Mouse (Mus musculus) lung, adult 18-20 months (tissue): Measurements from ENCODE around the gene Epha6.

ENCODE experiments used
- DNase-seq, 2 experiments: peaks; one replicate each; pipeline ENCODE4 v3.0.0; 2022; ENCODE audit warnings: mixed read lengths in 2 of 2

Gene Epha6

DNA sequence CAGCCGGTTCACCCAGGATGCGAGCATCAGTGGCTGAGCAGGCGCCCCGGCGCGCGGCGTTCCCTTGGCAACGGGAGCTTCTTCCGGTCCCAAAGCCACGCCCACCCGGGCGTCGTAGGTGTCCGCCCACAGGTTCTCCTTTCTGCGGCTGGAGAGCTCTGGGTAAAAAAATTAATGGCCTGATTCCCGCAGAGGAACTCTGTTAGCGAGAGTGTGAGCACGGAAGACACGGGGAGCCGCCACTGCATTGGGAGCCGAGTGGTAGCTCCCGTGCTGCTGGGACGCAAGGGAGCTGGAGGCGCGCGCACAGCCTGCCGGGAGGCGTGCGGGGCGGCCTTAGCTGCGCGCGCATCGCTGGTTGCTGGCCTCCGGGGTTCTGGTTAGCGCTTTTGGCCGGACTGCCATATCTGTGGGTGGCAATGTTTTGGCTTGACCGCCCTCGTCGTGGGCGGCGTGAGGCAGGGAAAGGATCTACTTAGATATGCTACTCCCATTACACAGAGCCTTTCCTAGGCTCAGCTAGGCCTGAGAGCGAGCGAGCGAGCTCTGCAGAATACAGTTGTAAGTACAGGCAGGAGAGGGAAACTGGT is 966.1 kb downstream of the Epha6 start, which contains the start of gene Arl6:
Gene Arl6 (minus strand): TSS at position 290 of the 590 bp plus-strand sequence.
- DNase-seq, result peak; percentile 91 to 93

DNA sequence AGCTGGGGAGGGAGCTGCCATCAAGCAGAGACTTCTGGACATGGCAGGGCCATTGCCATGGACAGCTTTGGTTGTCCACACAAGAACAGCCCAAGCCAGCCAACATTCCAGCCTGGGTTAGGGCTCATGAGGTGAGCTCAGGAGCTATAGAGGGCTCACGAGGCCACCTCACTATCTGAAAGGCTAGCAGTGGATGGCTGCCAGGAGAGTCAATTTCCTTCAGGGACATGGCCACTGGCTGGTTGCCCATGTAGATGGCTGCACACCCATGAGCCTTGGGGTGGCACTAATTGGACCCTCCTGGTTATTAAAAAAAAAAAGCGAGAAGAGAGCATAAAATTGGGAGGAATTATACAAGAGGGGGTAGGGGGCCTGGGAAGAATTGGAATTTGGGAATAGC is 970.7 kb downstream of the Epha6 start:
- no peak for DNase-seq

DNA sequence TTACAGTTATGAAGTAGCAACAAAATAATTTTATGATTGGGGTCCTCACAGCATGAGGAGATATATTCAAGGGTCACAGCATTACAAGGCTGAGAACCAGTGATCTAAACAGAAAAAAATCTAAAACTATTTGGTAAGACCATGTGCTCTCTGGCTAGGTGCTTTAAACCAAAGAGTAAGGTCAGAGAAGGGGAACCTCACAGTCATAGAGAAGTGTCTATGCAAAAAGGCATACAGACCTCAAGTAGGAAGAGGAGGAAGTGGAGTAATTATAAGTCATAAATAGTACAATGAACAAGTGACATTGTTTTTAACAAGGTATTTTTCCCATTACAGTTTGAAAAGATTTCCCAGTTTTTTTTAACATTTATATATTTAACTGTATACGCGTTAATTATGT is 983.8 kb downstream of the Epha6 start:
- no peak for DNase-seq

DNA sequence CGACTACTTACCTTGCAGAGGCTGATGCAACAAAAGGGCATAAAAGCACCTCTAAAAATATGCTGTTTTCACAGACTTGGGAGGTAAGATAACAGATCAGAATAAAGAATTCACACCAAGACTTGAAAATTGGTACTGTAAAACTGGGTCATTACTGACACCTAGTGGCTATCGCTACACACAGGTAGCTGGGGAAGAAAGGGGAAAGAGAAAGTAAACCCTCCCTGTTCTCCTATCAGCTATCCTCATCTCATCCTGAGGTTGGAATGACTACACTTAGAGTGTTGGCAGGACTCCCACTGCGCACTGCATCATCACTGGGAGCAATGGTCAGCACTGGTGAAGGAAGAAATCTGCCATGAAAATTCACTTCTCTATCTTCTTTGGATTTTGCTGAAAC is 988.2 kb downstream of the Epha6 start:
- DNase-seq, result peak; percentile 15 to 53

DNA sequence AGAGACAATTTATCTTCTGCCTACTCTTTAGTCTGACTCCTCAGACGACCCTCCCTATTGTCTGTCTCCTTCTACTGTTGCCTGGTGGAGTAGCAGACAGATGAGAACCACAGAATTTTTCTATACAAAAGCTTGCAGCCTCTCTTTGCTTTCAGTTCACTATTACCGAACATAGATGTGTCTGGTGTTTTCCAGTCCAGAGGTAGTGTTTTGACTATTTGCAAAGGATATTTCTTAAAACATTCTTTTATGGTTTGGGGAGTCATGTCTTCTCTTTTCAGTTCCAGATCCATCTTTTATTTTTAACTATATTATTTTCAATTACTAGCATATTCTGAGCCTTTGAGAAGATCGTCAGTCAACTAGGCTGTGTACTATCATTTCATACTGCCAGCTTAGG is 989.7 kb downstream of the Epha6 start:
- no peak for DNase-seq

DNA sequence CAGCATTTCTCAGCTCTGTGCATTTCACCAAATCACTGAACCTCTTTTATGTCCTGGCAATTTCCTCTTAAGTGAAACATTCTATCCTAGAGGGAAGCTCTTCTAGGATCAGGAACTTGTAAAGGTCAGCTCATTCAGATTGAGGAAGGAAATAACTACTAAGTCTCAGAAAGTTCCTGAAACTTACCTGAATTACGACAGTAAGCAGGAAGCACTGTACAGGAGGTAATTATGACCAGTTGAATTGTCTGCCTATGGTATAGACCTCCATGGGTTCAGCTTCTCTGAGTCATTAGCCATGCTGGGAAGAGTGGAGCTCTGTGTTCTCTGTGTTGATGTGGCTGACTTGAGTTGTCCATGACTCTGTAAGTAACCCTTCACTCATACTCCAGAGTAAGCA is 994.6 kb downstream of the Epha6 start:
- DNase-seq, result no peak

DNA sequence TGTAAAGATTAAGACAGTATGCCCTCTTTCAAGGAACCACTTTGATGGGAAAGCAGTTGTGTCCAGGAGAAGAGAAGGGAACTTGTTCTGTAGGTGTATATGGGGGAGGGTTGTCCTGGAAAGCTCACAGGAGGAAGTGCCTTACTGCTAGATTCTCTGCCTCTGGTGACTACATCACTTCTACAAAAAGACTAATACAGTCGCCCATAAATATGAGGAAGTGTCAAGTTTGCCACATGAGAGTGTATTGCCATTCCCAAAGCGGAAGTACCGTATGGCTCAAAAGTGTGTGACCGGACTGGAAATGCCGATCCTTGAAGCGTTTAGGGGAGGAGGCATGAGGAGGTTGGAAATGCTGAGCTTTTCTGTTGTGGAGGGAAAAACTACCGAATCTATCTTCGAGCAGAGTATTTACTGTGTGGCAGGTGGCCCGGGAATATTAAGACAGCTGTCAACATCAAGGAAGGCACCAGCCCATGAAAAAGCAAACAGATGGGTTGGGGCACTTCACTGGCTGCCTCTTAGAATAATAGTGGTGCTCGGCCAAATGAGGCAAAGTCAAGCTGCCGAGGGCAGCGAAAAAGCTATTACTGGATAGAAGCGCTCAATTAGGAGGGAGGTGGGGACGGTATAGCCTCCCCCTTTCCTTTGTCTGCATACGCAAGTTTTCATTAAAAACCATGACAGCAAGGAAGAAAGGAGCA is 1001.1 kb downstream of the Epha6 start:
- DNase-seq, result no peak
